Mouse (Mus musculus): Measurements from ENCODE around the gene Ttc32.

- no peak for TF ChIP-seq CTCF (conservative IDR thresholded peaks at IDR 0.05 in 1 of 2, IDR thresholded peaks at IDR 0.05 in 1 of 2; ENCODE audit: low read depth in 2 of 2, low read length in 2 of 2)
- TF ChIP-seq USF2 (conservative IDR thresholded peaks at IDR 0.05; ENCODE audit: low read depth, low read length) = no peak
- no peak for TF ChIP-seq EP300 (IDR thresholded peaks at IDR 0.05; ENCODE audit: low read length)
- TF ChIP-seq SIN3A (IDR thresholded peaks at IDR 0.05; ENCODE audit: low read length) = no peak
These were observed 36.6 kb upstream of the Ttc32 start for GRCm38 (mm10) chr12:8993231-8993630.

Data from CH12.LX (cell line).